Mouse (Mus musculus) retina, postnatal 7 days (tissue): ENCODE measurements around the gene Git1.
"Not testable (repeated sequence)": the region's sequence is repeated elsewhere in the genome, so short reads cannot be mapped to it uniquely, and the experiment has no call there.

Experiments used
- DNase-seq: peaks from one replicate; pipeline ENCODE4 v3.0.0-alpha.2; 2012; ENCODE audit warnings: low read depth, low spot score

The Git1 gene

DNA sequence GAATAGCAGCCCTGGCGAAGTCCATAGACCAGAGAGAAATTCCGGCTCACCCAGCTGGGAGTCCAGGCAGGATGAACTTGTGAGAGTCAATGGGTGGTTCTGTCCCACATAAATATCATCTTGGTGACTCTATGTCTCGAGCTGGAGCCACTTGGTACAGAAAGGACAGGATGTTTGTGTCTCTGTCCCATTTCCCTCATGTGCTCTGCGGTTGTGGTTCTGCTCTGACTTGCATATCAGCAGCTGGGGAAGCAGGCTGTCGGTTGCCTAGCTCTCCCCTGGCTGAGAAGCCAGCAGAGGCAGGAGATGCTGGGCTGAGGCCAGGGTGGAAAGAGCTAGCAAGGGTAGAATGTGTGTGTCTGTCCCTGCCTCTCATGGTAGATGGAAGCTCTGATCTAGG is 25.7 kb downstream of the Git1 start, which contains the start of gene Gm10392:
Gm10392 (minus strand) TSS at position 156 of the 400 bp plus-strand sequence.
- DNase-seq: no peak

DNA sequence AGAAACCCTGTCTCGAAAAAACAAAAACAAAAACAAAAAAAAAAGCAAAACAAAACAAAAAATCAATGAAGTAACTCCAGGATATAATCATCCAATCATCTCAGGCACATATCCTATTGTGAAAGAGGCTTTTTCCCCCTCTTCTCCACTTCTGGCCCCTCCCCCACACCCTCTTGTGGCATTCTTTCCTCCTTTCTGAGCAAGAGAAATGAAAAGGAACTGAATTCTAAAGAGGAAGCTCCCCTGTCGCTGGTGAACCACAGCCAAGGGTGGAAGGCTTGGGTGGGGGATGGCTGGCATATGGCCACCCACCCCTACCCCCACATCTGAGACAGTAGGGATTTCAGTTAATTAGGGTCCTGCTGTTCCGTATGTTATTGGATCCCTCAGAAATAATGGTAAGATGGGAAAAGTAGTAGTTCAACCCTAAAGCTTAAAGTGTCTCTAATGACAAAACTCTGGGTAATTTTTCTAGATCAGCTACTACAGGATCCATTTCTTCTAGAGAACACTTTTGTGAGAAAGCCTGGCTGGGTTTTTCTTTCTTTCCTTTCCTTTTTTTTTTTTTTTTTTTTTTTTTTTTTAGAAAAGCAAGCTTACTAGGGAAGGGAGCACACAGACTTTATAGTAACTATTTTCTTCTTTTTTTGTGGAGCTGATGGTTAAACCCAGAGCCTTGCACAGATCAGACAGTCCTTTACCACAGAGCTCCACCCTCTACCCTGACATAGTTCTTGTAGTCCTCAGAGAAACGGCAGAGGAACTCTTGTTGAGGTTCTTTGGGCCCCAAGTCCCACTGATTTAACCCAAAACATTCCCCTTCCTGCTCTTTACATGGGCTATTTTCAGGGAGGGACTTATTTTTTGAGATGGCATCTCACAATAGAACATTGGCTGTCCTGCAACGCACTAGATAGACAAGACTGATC is 27.5 kb downstream of the Git1 start:
- DNase-seq: no peak

GRCm38 (mm10) chr11:77525804-77526486 is 32.6 kb downstream of the Git1 start:
- no peak for DNase-seq

DNA sequence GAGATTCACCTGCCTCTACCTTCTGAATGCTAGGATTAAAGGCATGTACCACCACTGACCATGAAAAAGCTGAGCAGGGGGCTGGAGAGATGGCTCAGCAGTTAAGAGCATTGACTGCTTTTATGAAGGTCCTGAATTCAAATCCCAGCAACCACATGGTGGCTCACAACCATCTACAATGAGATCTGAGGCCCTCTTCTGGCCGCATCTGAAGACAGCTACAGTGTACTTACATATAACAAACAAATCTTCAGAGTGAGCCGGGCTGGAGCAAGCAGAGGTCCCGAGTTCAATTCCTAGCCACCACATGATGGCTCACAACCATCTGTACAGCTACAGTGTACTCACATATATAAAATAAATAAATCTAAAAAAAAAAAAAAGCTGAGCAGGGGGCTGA is 35.1 kb downstream of the Git1 start:
- DNase-seq: not testable (repeated sequence)

GRCm38 (mm10) chr11:77529644-77530043 is 36.3 kb downstream of the Git1 start:
- no peak for DNase-seq

DNA sequence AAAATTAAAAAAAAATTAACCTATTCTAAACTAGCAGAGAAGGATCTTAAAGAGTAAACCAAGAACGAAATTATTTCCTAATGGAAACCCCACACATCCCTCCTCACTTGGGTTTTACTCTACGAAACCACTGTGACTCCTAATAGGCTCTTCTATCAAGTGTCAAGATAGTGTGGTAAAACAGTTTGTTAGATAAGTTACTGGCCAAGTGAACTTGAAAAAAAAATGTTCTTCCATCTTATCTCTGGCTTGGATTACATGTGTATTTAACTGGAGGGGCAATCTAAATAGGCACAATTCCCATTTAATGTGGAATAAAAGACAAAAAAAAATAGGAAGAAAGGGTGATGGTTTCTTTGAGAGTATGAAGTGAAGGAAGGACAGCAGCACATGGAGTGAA is 37.5 kb downstream of the Git1 start:
- DNase-seq: no peak

DNA sequence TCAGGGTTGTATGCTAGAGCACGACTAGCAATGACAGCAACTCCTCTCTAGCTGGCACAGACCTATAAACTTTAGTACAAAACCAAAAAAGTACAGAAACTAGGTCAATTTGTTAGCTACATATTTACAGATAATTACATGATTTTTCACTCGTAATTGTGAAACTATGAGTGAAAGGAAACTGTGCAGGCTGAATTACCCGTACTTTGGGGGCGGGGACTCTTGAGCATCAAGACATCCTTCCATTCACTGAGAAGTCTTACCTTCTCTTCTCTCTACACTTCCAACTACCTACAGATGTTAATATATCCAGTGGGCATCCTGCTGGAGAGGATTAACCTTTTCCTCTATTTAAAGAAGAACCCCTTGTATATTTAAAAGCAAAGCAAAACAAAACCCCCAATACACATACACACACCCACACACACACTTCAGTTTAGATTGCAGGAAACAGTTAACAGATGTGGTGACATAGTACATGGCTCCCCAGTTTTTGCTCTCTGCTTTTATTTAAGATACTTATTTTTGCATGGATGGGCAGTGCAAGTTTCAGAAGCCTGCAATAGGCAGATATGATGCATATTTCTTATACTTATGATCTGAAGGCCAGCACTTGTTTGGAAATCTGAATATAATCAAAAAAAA is 39.0 kb downstream of the Git1 start:
- DNase-seq: no peak

GRCm38 (mm10) chr11:77545261-77545660 is 51.9 kb downstream of the Git1 start:
- DNase-seq: no peak
